Mouse (Mus musculus) cerebellum, adult 11 months (tissue): Measurements from ENCODE around the gene Nsrp1.
"Not testable (repeated sequence)": the region's sequence is repeated elsewhere in the genome, so short reads cannot be mapped to it uniquely, and the experiment has no call there.

Source experiments
- DNase-seq: peaks from one replicate; pipeline ENCODE4 v3.0.0; 2022

Gene Nsrp1

DNA sequence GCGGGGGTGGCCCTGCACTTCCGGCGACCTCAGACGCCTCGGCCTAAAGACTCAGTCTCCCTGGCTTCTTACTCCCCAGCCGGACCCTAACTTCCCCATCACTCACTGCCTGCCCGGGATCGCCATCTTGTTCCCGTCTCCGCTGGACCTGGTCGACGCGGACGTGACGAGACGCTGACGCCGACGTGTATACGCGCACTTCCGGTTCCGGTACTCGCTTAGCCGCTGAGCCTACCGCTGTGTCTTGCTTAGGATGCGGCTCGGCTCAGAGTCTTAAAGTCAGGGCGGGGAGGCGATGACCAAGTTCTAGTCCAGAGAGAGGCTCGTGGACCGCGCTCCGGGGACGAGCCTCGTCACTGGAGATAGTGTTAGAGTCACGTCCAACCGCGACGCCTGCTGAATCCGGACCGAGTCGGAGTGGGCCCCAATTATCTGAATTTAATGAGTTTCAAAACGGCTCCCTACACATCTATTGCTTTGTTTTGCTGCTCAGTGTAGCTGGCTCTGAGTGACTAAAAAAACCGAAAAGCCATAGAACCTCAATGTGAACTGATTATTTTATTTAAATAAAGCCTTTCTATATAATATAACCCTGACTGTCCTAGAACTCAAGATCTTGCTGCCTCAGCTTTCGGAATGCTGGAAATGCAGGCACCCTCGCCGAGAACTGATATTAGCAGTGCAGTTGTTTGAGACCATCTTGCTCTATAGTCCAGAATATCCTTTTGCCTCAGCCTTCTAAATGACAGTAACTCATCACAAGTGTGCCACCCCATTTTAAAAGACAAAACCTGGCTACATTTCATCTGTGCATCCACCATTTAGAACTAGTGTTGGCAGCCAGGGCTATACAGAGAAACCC lies at the start of gene Nsrp1:
Nsrp1 (minus strand) TSS at position 163 of the 862 bp plus-strand sequence.
- DNase-seq, result peak; percentile 84

DNA sequence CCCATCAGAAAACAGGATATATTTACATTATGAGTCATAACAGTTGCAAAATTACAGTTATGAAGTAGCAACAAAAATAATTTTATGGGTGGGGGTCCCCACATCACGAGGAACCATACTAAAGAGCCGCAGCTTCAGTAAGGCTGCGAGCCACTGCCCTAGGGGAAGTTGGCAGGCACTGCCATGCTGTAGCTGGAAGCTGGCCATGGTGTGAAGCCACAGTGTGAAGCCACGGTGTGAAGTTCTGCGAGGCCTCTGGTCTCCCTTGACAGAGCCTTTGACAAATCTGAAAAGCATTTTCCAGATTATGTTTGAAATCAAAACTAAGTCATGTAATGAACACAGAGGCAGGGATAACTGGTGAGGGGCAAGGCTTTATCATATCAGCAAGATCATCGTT lies 32.9 kb upstream of the Nsrp1 start:
- no peak for DNase-seq

DNA sequence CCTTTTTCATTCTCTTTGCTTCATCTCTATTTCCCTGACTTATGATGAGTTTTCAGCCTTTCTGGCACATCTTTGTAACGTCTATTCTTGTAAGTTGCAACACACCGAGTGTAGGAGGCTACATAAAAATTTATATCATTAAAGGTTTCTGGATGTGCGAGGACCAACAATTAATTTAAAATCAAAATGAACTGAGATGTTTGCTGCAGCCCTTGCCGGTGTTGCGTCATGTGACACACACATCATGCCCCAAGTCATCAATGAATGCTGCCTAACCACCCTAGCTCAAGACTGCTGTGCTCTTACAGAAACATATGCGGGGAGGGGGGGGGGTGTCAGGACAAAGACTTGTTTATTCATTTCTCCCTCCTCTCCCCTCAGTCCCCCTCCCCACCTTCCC lies 30.2 kb upstream of the Nsrp1 start:
- DNase-seq, result no peak

DNA sequence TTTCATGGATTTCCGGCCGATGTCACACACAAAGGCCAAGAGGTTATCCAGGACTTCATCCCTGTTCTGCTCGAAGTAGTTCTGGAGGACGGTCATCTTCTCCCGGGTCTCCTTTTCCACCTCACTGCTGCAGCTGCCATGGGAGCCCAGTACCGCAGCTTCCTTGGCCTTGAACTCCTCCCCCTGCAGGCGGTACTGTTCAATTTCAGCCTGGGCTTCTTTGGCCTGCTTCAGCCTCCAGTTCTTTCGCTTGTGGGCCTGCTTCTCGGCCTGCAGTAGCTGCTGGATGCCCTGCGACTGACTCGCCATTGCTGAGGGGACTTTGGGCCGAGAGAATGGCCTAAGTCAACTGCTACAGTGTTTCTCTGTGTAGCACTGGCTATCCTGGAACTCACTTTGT lies 29.6 kb upstream of the Nsrp1 start:
- DNase-seq, result not testable (repeated sequence)

DNA sequence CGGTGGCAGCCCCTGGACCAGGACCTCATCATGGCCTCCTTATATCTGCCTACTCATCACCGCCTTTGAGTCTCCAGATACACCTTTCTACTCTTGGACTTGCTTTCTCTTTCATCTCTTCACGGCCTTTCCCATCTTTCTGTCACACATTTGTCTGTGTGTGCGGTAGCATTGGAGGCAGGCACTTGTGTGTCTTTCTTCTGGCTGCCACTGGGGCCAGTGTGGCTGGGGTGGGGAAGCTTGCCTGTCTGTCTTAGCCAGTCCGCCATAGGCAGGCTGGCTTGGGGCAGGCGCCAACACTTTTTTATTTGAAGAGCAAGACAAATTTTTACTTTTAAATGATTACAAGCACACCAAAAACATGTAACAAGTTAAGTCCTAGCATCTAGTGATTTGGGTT lies 28.7 kb upstream of the Nsrp1 start:
- DNase-seq, result no peak

DNA sequence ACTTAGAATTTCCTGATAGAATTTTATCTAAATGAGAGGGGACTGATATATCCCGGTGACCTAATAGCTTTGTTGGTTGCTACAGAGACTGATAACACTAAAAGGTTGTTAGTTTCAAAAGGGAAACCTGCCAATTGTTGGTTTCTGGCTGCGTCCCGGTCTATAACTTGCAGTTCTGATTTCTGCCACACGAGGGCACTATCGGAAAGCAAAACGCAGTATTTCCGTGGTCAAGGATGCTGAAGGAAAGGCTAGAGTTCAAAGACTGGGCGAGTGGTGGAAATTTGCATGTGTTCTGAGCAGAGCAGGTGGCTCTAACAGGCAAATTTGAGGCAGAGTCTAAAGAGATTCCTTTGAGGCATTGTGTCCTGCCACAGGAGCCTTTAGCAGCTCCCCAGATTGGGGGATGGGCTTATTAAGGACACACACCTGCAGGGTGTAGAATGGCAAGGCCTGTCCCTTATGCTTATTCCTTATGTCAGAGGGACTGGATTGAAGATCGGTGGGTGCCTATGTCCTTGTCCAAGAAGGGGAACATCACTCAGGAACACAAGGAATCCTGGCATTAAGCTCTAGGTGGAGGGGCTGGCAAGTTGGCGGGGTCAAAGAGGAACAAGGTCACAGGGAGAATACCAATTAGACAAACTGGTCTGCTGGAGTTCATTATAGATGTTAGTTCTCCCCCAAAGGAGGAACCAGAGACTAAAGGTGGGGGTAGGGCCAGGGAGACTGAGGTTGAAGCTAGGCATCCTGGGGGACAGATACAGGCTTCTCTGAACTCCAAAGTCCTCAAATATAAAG lies 22.1 kb upstream of the Nsrp1 start:
- DNase-seq, result peak; percentile 70

DNA sequence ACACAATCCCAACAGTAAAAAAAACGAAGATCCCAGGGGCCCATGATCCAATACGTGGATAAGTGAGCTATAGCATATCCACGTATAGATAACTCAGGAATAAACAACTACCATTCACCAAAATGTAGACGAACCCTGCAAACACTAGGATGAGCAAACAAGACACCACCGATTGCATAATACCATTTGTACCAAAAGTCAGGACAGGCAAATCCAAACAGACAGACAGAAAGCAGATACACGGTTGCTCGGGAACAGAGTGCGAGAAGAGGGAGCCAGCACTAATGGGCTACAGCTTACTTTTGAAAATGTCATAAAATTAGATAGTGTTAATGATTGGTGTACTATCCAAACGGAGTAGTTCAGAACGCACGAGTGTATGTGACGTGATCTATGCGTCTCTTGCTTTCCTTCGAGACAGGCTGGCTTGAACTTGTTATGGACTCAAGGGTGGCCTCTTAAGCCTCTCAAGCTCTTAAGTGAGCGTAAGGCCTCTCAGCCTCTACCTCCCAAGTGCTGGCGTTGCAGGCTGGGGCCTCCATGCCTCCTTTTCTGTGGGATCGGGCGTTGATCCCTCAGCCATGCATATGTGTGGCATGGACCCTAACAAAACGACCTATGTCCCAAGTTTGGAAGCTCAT lies 20.2 kb upstream of the Nsrp1 start:
- no peak for DNase-seq

DNA sequence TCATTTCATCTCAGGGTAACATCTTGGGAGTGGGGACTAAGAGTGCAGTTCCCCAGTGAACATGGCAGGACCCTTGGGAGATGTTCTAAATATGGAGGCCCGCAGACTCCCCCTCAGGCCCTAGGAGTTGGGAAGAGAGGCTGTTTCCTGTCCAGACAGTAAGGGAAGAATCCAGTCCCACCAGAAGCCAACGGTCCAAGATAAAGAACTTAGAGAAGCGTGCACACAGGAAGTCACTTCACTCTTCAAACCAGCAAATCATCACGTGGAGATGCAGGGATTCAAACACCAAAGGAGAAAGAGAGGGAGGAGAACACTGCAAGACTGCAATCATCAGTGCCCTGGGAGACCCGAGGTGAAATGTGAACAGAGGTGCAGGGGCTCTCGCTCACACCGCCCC lies 18.8 kb upstream of the Nsrp1 start:
- DNase-seq, result no peak

DNA sequence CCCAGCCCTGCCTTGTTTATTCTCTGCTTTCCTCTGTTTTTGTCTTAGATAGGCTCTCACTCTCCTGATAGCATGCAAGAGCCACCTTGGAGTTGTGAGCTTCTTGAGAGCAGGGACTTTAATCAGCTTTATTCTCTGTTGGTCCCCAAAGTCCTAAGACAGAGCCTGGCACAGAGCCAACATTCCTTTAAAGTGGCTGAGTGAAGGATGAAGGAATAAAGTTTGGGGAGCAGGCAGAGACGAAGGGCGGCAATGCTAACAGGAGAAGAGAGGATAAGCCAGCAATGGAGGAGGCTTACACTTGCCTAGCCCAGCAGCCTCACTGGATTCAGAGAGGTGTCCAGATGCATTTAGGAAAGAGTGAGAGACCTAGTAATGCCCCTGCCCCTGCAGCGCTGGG lies 18.3 kb upstream of the Nsrp1 start:
- DNase-seq, result no peak

DNA sequence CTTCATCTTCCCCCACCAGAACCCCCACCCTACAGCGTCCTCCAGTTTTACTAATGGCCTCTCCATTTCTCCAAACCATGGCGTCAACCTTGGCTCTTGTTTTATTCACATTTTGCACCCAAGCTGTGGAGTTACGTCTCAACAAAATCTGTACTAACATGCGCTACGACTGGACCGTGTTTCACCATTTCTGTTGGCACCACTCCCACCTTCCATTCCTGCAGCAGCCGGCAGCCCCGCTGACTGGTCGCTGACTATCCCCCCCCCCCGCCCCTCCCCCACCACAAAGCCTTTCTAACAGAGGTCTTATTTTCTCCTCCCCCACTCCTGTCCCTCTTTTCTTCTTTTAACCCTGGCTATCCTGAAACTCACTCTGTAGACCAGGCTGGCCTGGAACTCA lies 17.0 kb upstream of the Nsrp1 start:
- DNase-seq, result no peak

DNA sequence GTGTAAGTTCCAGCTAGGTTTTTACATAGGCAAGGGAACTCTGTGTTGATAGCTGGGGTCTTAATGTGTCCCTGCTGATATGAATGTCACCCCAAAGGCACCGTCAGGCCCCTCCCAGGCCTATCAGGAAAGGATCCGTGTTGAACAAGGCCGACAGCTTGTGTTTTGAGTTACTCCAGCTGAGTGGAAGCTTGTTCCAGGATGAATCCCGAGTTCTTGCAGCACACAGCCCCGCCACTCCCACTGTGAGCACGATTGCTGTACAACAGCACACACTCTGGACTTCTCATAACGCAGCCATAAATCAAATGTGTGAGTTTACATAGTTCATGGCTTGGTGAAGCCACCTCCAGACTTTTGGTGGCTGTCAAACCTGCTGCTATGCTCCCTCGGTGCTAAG lies 15.9 kb upstream of the Nsrp1 start:
- no peak for DNase-seq

DNA sequence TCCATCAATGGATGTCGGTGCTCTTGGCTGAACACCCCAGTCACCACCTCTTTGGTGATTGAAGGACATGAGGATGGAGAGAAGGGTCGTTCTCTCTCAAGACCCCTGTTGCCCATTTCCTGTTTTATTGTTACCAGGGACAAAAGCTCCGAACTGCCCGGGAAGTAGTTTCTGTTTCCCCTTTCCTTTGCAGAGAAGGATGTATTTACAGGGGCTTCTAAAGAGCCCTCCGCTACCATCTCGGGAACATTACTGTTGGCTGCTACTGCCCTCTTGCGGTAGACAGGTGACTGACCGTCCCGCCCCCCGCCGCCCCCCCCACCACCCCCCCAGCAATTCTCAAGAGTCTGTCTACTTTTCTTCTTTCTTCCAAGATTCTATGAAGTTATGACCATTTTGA lies 15.0 kb upstream of the Nsrp1 start:
- DNase-seq, result no peak

DNA sequence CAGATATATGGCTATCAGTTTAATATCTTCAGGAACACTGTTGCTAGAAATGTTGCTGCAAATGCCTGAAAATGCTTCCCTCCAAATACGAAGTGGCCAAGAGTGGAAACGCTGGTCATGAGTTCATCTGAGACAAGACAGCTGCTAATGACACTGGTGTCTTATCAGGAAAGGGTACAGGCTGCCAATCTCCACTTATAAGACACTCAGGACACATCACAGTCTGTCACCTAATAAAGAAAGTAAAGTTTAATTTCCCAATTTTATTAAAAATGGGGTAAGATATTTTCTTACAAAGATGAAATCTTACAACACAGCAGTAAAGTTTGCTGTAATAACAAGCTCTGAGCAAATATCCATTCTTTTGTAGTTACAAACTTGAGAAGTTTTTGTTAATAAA lies 10.9 kb upstream of the Nsrp1 start:
- no peak for DNase-seq

DNA sequence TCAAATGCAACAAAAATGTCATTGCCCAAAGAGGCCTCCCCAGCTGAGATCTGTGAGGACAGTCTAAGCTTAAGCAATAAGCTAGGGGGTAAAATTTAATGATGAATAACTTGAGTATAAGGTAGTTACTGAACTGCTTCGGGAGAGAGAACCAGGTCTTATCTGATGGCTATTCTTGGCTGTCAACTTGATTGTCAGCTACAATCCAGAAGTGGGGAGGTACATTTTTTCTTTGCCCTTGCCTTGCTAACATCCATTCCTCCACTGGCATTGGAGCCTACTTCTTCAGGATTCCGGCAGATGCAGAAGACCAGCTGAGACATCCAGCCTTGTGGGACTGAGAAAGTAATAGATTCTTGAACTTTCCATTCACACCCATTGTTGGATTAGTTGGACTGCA lies 8.8 kb upstream of the Nsrp1 start:
- DNase-seq, result no peak

DNA sequence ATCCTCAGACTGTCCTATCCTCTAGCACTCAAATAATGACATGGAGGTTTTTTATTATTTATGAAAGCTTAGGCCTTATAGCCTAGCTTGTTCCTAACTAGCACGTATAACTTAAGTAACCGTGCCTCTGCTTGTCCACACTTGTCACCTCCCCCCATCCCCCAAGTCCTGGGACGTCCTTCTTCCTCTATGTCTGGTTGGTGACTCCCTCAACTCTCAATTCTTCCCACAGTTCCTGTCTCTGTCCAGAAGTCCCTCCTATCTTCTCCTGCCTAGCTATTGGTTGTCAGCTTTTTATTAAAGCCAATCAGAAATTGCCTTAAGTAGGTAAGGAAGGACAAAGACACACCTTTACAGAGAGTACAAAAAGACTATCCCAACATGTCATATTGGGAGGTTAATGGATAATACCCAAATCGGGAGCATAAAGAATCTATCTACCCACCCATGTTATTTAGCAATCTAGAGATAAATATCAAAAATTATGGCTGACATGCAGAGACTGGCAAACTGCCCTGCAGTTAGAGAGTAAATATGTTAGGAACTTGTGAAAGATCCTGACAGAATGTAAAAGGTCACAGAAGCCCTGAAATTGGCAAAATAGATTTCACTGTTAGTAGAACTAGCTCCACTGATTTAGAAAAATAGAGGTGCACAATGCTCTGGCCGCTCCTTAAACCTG lies 5.9 kb upstream of the Nsrp1 start:
- DNase-seq, result no peak

DNA sequence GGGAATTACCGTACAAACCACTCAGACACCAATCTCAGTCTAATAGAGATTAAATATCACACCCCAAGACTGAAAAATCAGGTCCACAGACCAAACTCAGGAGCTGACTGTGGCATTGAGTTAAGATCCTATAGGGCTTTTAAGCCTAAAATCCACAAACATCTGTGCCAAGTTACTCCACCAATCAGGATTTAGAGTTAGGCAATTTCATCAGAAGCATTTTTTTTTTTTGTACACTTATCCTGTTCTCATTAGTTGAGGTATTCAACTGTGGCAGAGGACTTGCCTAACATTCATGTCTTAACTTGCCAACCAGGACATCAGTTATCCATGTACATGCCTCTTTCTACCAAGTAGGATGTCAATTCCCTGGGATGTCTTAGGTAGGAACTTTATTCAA lies 1.1 kb upstream of the Nsrp1 start:
- no peak for DNase-seq

DNA sequence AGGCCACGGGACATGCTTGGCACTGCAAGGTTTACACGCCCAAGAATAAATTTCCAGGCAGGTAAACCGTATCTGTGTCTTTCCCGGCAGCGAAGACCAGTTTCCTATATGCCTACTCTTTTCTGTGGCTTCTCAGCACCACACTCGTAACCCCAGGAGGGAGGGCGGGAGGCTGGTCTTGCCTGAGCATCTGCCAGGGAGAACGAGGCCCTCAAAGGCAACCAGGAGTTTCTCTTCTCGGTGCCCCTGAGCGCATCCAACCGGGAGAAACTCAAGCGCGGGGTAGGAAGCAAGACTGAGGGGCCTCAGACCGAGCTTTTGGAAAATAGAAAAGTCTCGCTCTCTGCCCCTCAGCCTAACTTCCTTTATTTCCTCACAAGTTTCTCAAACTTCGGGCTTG lies 443 bp downstream of the Nsrp1 start:
- no peak for DNase-seq

DNA sequence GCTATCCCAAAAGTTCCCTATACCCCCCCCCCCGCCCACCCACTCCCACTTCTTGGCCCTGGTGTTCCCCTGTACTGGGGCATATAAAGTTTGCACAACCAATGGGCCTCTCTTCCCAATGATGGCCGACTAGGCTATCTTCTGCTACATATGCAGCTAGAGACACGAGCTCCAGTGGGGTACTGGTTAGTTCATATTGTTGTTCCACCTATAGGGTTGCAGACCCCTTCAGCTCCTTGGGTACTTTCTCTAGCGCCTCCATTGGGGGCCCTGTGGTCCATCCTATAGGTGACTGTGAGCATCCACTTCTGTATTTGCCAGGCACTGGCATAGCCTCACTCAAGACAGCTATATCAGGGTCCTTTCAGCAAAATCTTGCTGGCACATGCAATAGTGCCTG lies 904 bp downstream of the Nsrp1 start:
- not testable (repeated sequence) for DNase-seq

DNA sequence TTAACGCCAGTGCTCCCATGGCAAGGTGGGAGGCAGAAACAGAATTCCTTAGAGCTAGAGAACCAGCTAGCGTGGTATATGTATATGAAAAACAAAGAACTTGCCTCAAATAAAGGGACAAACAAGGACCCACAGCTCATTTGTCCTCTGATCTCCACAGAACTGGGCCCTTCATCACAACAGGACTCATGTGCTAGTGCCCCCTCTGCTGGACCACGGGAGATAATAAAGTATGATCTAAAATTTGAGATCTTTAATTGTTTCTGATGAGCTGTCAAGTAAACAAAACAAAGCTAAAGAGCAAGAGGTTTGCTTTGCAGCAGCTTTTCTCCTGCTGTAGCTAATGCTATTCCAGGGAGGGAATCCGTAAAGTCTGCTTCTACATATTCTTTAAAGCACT lies 7.5 kb downstream of the Nsrp1 start:
- no peak for DNase-seq

DNA sequence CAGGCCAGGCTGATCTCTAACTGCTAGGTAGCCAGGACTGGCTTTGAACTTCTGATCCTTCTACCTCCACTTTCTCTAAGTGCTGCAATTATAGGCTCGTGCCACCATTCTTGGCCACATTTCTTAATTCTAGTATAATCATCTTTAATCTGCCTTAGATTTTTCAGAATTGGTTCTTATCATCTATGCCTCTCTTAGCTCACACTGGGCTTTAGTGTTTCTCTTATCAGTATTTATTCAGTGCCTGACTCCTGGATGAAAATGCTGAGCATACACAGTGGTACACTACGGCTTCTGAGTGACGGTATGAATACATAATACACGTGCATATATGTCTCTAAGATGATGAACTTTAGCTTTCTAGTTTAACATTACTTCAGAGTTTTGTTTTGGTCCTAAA lies 9.4 kb downstream of the Nsrp1 start:
- DNase-seq, result no peak

DNA sequence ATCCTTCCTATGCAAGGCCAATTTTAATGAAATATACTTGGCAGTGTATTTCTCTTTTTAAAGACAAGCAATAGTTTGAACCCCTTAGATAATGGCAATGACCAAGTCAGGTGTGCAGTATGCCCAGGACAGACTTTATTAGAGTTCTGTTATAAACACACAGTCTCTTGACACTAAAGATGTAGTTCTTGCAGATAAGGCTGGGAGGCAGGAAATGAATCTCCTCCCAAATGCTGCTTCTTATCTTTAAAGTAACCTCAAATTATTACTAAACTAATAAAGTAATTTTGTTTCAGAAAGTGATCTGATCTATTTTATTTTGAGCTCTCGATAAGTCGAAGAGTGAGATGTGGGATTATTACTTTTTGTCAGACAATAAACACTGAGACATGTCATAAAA lies 14.8 kb downstream of the Nsrp1 start:
- no peak for DNase-seq

DNA sequence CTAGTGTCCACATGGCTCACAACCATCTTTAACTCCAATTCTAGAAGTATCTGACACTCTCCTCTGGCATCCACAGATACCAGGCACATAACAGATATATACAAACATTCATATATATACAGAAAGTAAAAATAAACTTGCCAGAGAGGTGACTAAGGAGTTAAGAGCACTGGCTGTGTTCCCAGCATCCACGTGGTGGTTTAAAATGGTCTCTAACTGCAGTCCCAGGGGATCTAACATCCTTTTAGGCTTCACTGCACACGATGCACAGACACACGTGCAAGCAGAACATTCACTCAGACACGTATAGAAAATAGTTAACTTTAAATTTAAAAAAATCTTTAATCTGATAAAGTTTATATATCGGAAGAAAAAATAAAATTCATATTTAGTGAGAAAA lies 16.3 kb downstream of the Nsrp1 start:
- DNase-seq, result no peak

DNA sequence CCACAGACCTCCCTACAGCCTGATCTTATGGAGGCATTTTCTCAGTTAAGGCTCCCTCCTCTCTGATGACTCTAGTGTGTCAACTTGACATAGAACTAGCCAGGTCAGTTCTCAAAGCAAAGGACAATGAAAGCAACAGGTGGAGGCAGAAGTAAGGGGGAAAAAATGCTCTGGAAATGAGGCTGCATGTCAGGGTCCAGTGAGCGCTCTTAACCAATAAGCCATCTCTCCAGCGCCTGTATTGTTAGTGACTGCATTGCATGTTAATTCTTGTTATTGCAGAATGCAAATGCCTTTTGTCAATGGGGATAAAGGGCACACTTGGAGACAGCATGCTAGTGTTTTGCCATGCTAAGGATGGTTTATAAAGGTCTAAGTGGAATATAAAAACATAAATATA lies 35.4 kb downstream of the Nsrp1 start:
- no peak for DNase-seq
